Mouse (Mus musculus): ENCODE data around the gene Ccdc189.

Ccdc189 gene

DNA sequence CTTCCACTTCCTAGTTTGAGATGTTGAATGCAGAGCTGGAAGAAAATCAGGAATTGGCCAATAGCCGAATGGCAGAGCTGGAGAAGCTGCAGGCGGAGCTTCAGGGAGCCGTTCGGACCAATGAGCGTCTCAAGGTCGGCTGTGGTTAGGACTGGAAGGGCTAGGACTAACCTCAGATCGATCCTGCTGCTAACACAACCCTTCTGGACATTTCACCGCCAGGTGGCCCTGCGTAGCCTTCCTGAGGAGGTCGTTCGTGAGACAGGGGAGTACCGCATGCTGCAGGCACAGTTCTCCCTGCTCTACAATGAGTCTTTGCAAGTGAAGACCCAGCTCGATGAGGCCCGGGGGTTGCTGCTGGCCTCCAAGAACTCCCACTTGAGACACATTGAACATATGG is 4.2 kb upstream of the Ccdc189 start:
- in situ Hi-C loops (cut with MboI; ENCODE audit: low sequenced_read_pairs): no loop called here

DNA sequence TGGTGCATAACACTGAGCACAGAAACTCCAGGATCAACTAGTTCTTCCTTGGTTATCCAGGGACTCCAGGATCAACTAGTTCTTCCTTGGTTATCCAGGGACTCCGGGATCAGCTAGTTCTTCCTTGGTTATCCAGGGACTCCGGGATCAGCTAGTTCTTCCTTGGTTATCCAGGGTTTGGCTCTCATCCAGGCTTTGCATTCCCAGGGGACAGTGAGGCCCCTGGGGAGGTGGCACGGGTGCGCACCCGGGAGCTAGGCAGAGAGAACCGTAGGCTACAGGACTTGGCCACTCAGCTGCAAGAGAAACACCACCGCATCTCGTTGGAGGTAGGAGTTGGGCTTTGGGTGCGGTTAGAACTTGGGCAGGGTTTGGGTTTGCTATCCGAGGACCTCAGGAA is 2.7 kb upstream of the Ccdc189 start:
- in situ Hi-C loops (cut with MboI; ENCODE audit: low sequenced_read_pairs): no loop called here

DNA sequence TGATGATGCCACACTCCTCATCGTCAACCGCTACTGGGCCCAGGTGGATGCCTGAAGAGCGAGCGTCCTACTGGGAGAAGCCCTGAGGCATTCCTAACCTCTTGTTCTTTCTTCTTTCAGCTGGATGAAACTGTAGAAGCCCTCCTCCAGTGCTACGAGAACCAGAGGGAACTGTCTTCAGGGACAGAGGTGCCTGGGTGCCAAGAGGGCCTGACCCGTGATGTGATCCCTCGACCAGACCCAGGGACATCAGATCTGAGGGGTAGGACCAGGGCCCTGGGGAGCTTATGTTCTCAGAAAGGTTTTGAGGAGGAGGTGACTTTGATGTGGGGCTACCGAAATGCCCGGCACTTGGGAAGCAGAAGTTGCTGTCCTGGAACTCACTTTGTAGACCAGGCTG is 1.2 kb upstream of the Ccdc189 start:
- in situ Hi-C loops (cut with MboI; ENCODE audit: low sequenced_read_pairs): no loop called here

DNA sequence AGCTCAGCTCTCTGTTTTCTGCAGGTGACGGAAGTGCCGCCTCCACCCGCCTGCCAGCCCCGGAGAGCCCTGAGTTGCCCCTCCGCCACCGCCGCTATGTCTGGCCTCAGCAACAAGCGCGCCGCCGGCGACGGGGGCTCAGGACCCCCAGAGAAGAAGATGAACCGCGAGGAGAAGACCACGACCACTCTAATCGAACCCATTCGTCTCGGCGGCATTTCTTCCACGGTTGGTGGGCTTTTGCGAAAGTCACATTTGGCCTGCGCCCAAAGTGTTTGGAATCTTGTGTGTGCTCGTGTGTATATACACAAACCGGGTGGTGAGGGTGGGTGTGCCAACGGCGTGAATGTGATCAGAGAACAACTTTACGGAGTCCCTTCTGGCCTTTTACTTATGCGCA is 506 bp upstream of the Ccdc189 start:
- in situ Hi-C loops (cut with MboI; ENCODE audit: low sequenced_read_pairs): no loop called here

DNA sequence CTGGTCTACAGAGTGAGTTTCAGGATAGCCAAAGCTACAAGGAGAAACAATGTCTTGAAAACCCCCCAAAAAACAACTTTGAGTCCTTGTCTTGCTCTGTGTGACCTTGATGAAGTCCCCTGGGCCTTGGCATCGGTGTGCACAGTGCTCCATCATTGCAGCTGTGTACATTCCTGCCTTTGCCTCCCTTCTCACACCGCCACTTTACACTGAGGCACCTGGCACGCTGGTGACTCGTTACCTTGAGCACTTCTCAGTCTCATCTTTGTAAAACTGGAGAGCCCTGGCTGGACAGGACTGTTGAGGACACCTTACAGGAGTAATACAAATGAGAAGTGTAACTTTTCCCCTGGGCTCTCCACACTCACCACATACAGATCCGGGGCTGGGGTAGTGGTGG is 1.2 kb downstream of the Ccdc189 start:
- in situ Hi-C loops (cut with MboI; ENCODE audit: low sequenced_read_pairs): no loop called here

DNA sequence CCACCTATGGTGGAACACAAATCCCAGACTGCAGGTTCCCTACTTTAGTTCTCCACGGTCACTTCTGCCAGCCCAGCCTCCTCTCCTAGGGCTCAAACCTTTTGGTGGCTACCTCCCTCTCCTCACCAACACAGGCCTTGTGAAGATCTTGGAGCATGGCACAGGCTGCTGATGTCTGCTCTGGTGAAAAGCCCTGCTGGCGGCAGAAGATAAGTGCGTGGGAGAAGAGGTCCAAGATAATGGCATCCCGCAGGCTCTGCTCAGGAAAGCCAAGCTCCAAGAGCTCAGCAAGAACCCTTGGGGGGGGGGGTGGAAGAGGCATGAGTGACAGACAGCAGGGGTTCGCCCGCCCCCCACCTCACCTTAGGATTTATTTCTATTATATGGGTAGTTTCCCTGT is 2.2 kb downstream of the Ccdc189 start:
- in situ Hi-C loops (cut with MboI; ENCODE audit: low sequenced_read_pairs): no loop called here

DNA sequence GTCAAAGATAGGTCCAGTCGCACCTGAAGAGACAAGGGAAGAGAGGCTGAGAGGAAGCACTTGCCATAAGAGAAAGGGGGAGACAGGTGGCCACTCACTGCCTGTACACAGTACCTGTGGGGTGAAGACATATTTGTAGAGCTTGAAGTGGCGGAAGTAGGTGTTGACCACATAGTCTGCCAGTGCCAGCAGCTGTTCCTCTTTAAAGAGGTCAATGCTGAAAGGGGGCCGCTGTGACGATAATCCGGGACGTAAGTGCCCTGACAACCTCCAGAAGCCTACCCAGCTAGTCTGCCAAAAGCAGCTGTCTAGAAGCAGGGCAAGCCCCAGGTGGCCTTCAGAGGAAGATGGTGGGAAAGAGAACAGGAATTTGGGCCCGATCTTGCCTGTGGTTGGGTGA is 3.4 kb downstream of the Ccdc189 start:
- in situ Hi-C loops (cut with MboI; ENCODE audit: low sequenced_read_pairs): no loop called here

DNA sequence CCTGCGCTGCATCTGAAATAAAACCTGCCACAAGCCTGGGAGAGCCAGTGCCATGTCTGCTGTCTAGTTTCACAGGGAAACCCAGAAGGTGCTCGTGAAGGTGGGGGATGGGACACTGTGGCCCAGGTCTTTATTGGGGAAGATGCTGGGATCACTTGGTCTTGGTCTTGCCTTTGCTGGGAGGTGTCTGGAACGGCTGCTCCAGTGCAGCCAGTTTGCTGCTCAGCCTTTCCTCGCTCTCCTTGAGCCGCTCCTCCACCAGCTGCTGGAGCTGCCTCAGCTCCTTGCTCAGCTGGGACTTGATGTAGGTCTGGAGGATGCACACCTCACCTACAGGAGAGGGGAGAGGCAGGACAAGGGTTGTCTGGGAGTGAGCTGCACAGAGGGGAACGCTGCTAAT is 5.1 kb downstream of the Ccdc189 start:
- in situ Hi-C loops (cut with MboI; ENCODE audit: low sequenced_read_pairs): no loop called here

DNA sequence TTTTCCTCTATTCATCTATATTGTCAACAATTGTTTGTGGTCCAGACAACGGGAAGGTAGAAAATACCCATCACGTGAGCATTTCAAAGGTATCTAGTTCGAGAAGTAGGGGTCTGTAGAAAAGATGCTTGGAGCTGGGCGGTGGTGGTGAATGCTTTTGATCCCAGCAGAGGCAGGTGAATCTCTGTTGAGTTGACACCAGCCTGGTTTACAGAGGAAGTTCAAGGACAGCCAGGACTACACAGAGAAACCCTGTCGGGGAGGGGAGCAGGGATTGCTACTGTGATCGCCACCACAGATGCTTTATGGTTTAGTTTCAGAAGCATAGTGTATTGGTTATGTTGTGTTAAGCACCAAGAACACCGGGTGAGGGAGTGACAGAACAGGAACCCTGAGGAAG is 14.3 kb downstream of the Ccdc189 start:
- in situ Hi-C loops (cut with MboI; ENCODE audit: low sequenced_read_pairs): no loop called here

DNA sequence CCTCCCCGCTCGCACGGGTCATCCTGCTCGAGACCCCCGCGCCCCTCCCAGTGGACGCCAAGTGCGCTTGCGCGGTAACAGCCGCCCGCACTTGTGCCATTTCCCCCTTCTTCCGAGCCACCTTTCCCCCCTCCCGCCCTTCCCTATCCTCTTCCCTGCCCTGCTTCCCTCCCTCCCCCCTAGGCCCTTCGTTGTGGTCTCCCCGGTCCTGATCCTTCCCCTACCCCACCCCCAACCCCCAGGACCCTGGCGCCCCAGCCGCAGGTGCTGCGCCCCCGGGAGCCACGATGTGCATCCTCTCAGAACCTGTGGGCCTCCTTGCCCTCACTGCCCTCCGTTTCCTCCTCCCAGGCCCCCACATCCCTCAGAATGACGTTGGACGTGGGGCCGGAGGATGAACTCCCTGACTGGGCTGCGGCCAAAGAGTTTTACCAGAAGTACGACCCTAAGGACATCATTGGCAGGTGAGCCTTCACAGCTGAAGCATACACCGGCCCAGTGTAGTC is 14.8 kb downstream of the Ccdc189 start:
- in situ Hi-C loops (cut with MboI; ENCODE audit: low sequenced_read_pairs): no loop called here

DNA sequence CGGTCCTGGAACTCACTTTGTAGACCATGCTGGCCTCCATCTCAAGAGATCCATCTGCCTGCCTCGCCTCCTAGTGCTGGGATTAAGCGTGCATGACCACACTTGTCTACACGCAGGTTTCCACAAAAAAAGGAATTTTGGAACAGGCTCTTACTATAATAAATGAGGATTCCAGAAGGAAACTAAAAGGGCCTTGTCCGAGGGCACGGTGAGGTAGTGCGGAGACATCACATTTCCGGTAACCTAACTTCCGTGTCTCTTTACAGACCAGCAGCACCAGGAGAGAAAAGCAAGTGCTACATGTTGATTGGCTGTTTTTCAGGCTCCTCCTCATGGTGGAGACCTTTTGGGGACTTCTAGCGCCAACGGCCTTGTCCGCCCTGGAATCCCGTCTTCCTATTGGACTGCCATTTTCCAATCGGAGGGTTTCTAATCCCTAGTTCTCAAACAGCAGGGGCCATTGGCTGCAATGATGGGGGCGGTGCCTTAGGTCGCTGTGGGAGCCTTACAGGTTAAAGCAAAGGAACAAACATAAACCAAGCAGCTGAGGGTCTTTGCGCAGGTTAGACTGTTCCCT is 15.4 kb downstream of the Ccdc189 start, which contains the start of gene Phkg2:
Phkg2 (plus strand) TSS at position 446 of the 577 bp plus-strand sequence.
- in situ Hi-C loops (cut with MboI; ENCODE audit: low sequenced_read_pairs): no loop called here

DNA sequence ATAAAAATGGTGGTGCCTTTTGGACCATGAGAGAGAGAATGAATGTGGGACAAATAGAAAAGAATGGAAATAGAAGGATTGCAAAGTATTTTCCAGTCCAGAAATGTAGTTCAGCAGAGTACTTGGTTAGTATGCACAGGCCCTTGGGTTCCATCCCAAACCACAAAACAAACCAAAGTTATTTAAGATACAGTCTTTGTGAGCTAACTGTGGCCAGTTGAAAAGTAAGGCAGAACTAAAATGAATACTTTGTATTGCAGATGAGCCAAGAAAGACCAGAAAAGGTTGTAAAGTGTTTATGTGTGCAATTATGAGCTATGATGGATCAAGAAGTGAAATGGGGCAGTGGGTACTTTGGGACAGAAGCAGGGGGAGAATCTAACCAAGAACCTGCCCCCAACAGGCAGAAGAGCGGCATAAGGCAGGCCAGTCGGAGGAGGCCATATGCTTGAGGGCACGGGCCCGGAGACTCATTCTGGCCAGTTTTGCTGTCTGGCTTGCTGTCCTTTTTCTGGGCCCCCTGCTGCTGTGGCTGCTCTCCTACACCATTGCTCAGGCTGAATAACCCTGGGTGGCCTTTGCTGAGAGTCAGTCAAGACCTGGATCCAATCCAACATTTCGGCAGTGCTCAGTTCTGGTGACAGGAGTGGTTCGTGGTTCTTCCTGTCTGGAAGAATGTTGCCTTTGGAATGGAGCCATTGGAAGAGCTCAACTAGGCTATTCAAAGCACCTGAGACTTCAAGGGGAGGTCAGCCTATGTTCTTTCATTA is 23.8 kb downstream of the Ccdc189 start:
- in situ Hi-C loops (cut with MboI; ENCODE audit: low sequenced_read_pairs): no loop called here

DNA sequence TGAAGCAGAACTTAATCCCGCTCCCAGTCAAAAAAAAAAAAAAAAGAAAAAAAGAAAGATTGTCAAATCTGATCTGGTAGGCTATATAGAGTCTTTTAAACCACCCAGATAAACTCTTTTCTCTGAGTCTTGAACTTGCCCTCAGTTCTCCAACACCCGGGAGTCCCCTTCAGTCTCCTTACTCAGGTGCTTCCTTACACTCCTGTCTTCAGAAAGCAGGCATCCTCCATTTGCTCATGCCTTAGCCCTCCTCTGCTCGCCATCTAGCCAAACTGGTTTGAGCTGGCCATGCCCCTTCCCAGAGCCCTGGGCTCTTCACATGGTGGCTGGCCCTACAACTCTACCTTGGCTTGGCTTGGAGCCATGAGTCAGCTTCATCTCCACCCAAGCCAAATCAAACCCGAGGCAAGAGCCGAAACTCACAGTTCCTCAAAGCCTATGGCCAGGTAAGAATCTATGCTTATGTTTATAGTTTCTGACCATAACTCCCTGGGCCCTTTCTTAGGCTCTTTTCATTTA is 27.0 kb downstream of the Ccdc189 start, which contains the start of gene Tmem265:
Tmem265 (plus strand) TSS at position 51 of the 519 bp plus-strand sequence.
- in situ Hi-C loops (cut with MboI; ENCODE audit: low sequenced_read_pairs): no loop called here

DNA sequence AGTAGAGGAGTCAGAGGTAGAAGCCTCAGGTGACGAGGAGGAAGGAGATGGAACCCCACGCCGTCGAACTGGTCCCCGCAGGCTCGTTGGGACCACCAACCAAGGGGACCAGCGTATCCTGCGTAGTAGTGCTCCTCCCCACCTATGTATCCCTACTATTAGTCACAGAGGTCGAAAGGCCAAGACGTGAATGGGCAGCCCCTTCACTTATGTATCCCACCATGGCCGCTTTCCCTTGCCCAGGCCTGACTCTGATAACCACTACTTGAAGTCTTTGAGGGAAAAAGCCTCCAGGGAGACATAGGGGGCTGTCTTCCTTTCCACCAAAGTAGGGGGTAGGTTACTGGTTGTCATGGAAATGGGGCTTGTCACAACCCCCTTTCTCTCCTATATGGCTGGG is 27.8 kb downstream of the Ccdc189 start:
- in situ Hi-C loops (cut with MboI; ENCODE audit: low sequenced_read_pairs): no loop called here

DNA sequence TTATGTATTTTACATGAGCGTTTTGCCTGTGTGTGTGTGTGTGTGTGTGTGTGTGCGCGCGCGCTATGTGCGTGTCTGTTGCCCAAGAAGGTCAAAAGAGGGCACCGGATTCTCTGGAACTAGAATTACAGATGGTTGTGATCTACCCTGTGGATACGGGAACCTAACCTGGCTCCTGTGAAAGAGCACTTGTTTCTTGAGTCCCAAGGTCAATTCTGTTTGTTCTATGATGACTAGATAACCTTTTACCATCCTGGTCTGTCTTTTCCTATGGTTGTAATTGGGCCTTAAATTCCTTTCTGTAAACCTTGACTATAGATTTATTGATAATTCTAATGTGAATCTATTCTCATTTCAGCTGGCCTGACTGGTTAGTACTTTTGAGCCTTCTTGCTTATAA is 36.8 kb downstream of the Ccdc189 start:
- in situ Hi-C loops (cut with MboI; ENCODE audit: low sequenced_read_pairs): no loop called here

DNA sequence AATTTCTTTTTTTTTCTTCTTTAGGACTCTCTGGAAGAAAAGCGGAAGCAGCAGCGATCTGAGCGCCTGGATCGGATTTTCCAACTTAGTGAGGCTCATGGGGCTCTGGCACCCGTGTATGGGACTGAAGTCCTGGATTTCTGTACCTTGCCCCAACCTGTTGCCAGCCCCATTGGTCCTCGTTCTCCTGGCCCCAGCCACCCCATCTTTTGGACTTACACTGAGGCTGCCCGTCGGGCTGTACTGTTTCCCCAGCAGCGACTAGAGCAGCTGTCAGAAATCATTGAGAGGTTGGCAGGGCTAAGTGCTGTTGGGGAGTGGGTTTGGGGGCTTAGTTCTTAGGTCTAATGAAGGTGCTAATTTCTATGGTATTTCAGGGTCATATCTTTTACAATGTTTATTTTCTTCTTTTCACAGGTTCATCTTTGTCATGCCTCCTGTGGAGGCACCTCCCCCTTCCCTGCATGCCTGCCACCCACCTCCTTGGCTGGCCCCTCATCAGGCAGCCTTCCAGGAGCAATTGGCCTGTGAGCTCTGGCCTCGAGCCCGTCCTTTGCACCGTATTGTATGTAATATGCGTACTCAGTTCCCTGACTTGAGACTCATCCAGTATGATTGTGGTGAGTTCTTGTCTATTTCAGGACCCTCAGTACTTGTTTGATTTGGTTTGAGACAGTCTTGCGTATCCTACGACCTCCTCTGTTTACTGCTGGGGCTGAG is 39.1 kb downstream of the Ccdc189 start:
- in situ Hi-C loops (cut with MboI; ENCODE audit: low sequenced_read_pairs): no loop called here

DNA sequence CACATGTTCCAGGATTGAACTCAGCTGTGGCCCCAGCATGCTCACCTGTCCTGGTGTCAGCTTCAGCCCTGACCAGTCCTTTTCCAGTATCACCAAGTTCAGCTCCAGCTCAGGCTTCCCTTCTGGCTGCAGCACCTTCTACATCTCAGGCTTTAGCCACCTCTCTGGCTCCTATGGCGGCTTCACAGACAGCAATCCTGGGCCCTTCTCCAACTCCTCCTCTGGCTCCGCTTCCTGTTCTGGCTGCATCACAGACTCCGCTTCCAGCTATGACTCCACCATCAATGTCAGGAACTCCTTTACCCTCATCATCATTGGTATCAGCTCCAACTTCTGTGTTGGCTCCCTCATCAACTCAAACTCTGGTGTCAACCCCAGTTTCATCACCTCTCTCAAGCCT is 46.7 kb downstream of the Ccdc189 start:
- in situ Hi-C loops (cut with MboI; ENCODE audit: low sequenced_read_pairs): no loop called here
